Mouse (Mus musculus) heart, postnatal 0 days (tissue): ENCODE results near the gene Cacng4. TPM values are rescaled to one million over a fixed set of nuclear protein-coding genes. Genes with fewer than 3 reads are reported as not detected.

Experiments
- ATAC-seq: fragments of 200-750 bp; cut with Nextera tagmentation; 2 replicates; pipeline ENCODE4 v1.8.0; 2017; ENCODE audit warnings: low read depth, moderate number of reproducible peaks, moderate library complexity; ENCODE audit not compliant: insufficient read depth
- DNase-seq: peaks from one replicate; pipeline ENCODE4 v3.0.0-alpha.2; 2016; ENCODE audit warnings: low spot score
- H3K27ac ChIP-seq: fragments of 300-500 bp; sonication (generic); 2 replicates; pipeline ENCODE4 v1.5.1; 2014; ENCODE audit warnings: low read depth, mild to moderate bottlenecking
- H3K27me3 ChIP-seq: fragments of 300-500 bp; sonication (generic); 2 replicates; pipeline ENCODE4 v1.6.1; 2014; ENCODE audit warnings: low read length, mixed read lengths; ENCODE audit not compliant: control insufficient read depth, insufficient read depth
- H3K36me3 ChIP-seq: fragments of 300-500 bp; sonication (generic); replicated peaks from 2 replicates; pipeline ENCODE4 v1.6.1; 2014; ENCODE audit warnings: low read length, mixed read lengths; ENCODE audit not compliant: control insufficient read depth, insufficient read depth
- H3K4me1 ChIP-seq: fragments of 300-500 bp; sonication (generic); 2 replicates; pipeline ENCODE4 v1.6.1; 2014; ENCODE audit warnings: antibody characterized with exemption; ENCODE audit not compliant: control insufficient read depth, insufficient read depth
- H3K4me2 ChIP-seq: fragments of 300-500 bp; sonication (generic); 2 replicates; pipeline ENCODE4 v1.6.1; 2014; ENCODE audit warnings: low read depth, mild to moderate bottlenecking, low read length, moderate library complexity
- H3K4me3 ChIP-seq: fragments of 300-500 bp; sonication (generic); 2 replicates; pipeline ENCODE4 v1.5.1; 2014; ENCODE audit warnings: low read depth, low read length
- H3K9ac ChIP-seq: fragments of 300-500 bp; sonication (generic); replicated peaks from 2 replicates; pipeline ENCODE4 v1.6.1; 2014; ENCODE audit warnings: low read depth, low read length, mixed read lengths
- H3K9me3 ChIP-seq: fragments of 300-500 bp; sonication (generic); replicated peaks from 2 replicates; pipeline ENCODE4 v1.6.1; 2016; ENCODE audit warnings: low read length; ENCODE audit not compliant: control insufficient read depth
- CTCF ChIP-seq: IDR thresholded peaks from 2 replicates; pipeline ENCODE4 v1.5.1; 2016; ENCODE audit warnings: antibody characterized with exemption, control low read depth, low read depth
- EP300 ChIP-seq: IDR thresholded peaks from 2 replicates; pipeline ENCODE4 v1.6.1; 2016; ENCODE audit warnings: antibody characterized with exemption, low read depth
- WGBS: fragments of 180-500 bp; shearing (Covaris S2); extraction: QIAGEN DNeasy Blood & Tissue Kit; methylation state at CpG from one replicate; pipeline ENCODE4 v1.1.7; 2014; 5-methylcytosine and 5-hydroxymethylcytosine counted together
- polyA plus RNA-seq: library from polyadenylated mRNA; unstranded; fragments of >200 nt; fragmentation: Nextera tagmentation; extraction: Ambion mirVana; gene quantifications from 2 replicates; pipeline ENCODE4 v1.2.1, GENCODE M21; 2015
- total RNA-seq: library from RNA; depleted of rRNA; stranded (reverse); fragments of >200 nt; gene quantifications from 2 replicates; pipeline ENCODE4 v1.2.3, GENCODE M21; 2014; ENCODE audit warnings: low replicate concordance

Gene Cacng4
- total and polyA plus RNA-seq, 2 experiments from 2014 or later = 0.04 TPM; not detected in 1

DNA sequence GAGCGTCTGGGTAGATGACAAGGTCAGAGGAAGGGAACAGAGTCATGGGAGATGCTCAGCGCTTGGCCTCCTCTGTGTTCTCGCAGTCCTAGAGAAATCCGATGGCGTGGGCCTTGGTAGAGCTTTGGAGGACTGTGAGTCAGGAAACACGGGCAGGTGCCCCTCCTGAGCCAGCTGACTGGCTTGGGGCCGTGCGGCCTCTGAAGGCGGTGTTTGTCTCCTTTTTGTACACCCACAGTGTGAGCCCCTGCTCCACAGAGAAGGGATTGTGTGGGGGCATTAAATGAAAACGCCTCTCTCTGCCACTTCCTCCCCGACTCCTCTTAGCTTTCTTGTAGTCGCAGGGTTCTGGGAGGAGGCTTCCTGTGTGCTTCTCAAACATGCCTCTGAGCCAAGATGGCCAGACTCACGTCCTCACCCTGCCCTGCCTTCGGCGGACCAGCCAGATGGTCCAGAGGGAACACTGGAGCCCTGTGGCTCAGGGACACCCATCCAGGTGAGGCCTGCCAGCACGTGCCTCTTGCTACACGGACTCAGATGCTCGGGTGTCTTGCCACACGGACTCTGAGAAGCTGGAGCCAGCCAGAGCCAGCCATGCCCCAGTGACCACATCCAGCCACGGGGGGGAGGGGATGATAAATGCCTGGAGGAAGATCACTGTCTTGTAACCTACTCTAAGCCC, 55.8 kb downstream of the Cacng4 start:
- H3K4me3 ChIP-seq = no peak overlapping the region

DNA sequence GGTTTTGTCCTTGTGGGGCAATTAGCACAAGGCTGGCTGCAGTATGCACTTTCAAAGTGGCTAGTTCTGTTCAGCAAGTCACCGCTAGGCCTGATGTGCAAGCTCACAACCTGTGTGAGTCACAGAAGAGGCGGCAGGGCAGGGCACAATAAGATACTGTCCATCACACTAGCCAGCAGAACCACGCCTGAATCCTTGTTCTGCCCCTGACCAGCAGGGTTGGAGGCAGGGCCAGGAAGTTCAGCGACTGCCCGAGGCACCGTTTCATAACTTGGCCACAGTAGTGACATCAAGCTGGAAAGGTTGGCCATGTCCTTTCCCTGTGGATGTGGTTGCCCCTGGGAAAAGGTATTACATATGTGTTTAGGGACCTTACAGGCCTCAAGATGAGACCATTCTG, 56.5 kb downstream of the Cacng4 start:
- Histone ChIP-seq H3K4me2 (no peak overlapping the region), H3K27me3 (no peaks in the 10 kb centered on the region), H3K4me3 (no peak overlapping the region), H3K4me1 (no peaks in the 10 kb centered on the region), H3K9ac (no peak overlapping the region), H3K9me3 (no peaks in the 10 kb centered on the region), H3K36me3 (no peaks in the 10 kb centered on the region), H3K27ac (no peak overlapping the region)
- DNase-seq = no peak
- TF ChIP-seq EP300 (no peak), CTCF (no peak)
- WGBS = 69% methylated on average over 6 of the region's 6 CpGs
- ATAC-seq = no peak

More for the DNA sequence above, 55.8 kb downstream of the Cacng4 start:
- no peaks in the 10 kb centered on the region for H3K4me1 ChIP-seq
- no peaks in the 10 kb centered on the region for H3K27me3 ChIP-seq
- ATAC-seq (no peak), DNase-seq (no peak)
- no peak overlapping the region for H3K9ac ChIP-seq
- H3K4me2 ChIP-seq = no peak overlapping the region
- no peaks in the 10 kb centered on the region for H3K9me3 ChIP-seq
- H3K36me3 ChIP-seq = no peaks in the 10 kb centered on the region
- H3K27ac ChIP-seq = no peak overlapping the region
- 72% methylated on average over 20 of the region's 20 CpGs for WGBS
- TF ChIP-seq CTCF (no peak), EP300 (no peak)

DNA sequence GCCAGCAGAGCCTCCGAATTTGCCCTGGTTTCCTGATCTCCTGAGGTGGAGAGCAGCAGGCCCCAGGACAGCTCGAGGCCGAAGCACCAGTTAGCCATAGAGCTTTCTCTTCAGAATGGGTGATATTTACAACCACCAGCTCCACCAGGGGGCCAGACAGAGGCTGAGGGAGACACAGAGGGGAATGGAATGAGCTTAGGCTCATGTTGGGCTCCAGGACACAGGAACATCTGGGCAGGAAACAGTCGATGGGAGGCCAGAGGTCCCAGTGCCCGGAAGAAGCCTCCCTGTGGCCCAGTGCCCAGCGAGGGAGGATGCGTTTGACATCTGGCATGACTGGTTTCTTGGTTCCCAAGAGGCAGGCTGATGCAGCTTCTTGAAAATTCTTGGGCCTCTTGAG, 60.2 kb downstream of the Cacng4 start:
- Histone ChIP-seq H3K9me3 (no peaks in the 10 kb centered on the region), H3K27me3 (no peaks in the 10 kb centered on the region), H3K36me3 (no peaks in the 10 kb centered on the region), H3K4me1 (0 out of 2 replicates have a peak, but pooled peaks cover 4% of the 10 kb centered on the region), H3K4me3 (no peak overlapping the region), H3K4me2 (no peak overlapping the region), H3K9ac (no peak overlapping the region), H3K27ac (no peak overlapping the region)
- ATAC-seq (no peak), DNase-seq (no peak)
- TF ChIP-seq CTCF (peak; percentile 39), EP300 (peak; percentile 49; the same call in 1 of the 2 replicates)
- whole genome bisulfite sequencing = 60% methylated on average over 7 of the region's 7 CpGs

DNA sequence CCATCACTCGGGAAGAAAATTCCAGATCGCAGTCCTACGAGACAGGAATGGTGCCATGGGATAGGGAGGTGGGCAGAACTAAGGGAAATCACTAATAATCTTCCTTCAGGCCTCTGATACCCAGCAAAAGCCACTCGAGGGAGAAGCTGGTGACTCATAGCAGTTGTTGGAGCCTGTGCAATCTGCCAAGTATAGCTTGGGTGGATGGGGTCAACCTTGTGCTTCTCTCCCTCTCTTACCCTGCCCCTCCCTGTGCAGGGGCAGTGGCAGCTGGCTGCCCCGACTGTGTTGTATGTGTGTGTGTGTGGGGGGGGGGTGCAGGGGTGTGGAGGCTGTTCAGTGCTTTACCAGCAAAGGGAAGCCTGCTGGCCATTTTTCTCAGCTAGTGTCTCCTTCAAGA, 62.9 kb downstream of the Cacng4 start:
- ATAC-seq = peak; percentile 51
- Histone ChIP-seq H3K9ac (no peak overlapping the region), H3K27me3 (no peaks in the 10 kb centered on the region), H3K4me1 (0 out of 2 replicates have a peak, but pooled peaks cover 4% of the 10 kb centered on the region), H3K4me2 (no peak overlapping the region), H3K27ac (no peak overlapping the region), H3K36me3 (no peaks in the 10 kb centered on the region), H3K9me3 (no peaks in the 10 kb centered on the region), H3K4me3 (no peak overlapping the region)
- WGBS = 56% methylated on average over 5 of the region's 5 CpGs
- TF ChIP-seq CTCF = no peak
- no peak for TF ChIP-seq EP300
- DNase-seq = no peak

DNA sequence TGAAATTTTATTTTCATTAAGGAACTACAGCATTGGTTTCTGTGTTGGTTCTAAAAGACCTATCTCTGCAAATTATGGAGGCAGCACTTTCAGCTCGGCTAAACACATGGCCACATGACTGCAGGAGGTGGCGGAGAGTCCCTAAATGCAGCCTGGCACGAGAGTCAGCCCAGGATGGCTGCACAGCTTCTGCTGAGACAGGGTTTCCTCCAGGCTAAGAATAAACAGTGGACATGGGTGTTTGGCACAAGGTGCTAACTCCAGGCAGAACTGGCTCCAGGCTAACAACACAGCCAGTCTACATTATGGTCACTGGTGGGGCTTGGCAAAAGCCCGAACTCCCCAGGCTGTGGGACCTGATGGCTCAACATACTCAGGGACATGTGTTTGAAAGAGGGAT, 63.4 kb downstream of the Cacng4 start:
- Histone ChIP-seq H3K9ac (no peak overlapping the region), H3K27me3 (no peaks in the 10 kb centered on the region), H3K4me3 (no peak overlapping the region), H3K36me3 (no peaks in the 10 kb centered on the region), H3K4me2 (no peak overlapping the region), H3K9me3 (no peaks in the 10 kb centered on the region), H3K27ac (no peak overlapping the region), H3K4me1 (0 out of 2 replicates have a peak, but pooled peaks cover 4% of the 10 kb centered on the region)
- ATAC-seq = peak; percentile 39
- no peak for DNase-seq
- 57% methylated on average over 4 of the region's 4 CpGs for WGBS
- TF ChIP-seq CTCF = no peak
- TF ChIP-seq EP300 = no peak

DNA sequence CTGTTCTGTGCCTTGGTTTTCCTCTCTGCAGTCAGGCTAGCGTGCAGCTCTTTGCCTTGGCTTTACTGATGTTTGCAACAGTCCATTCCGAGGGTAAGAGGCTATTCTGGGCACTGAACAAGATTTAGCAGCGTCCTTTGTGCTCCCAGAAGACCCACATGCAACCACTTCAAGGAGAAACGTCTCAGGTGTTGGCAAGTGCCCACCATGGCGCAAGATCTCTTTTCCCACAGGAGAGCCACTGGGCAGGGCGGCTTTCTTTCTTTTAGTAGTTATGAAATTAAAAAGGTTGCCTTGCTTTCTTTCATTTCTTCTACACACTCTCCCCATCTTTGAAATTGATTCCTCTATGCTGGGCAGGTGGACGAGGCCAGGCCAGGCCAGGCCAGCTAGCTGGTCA, 65.2 kb downstream of the Cacng4 start:
- no peak for ATAC-seq
- WGBS = 64% methylated on average over 7 of the region's 7 CpGs
- Histone ChIP-seq H3K4me3 (no peak overlapping the region), H3K9ac (no peak overlapping the region), H3K27ac (no peak overlapping the region), H3K4me1 (0 out of 2 replicates have a peak, but pooled peaks cover 4% of the 10 kb centered on the region), H3K27me3 (no peaks in the 10 kb centered on the region), H3K36me3 (no peaks in the 10 kb centered on the region), H3K4me2 (no peak overlapping the region), H3K9me3 (no peaks in the 10 kb centered on the region)
- no peak for TF ChIP-seq CTCF
- TF ChIP-seq EP300 = no peak
- DNase-seq = no peak
